Mouse (Mus musculus) liver, embryonic 11.5 days (tissue): ENCODE measurements around the gene Cox8b. TPM values are rescaled to one million over a fixed set of nuclear protein-coding genes. Genes with fewer than 3 reads are reported as not detected.

Experiments
- ATAC-seq: fragments of 200-750 bp; cut with Nextera tagmentation; replicated peaks from 2 replicates; pipeline ENCODE4 v1.8.0; 2017; ENCODE audit warnings: moderate number of reproducible peaks, mild to moderate bottlenecking, moderate TSS enrichment, moderate library complexity; ENCODE audit not compliant: low FRiP score
- DNase-seq: peaks from one replicate; pipeline ENCODE4 v3.0.0-alpha.2; 2017; ENCODE audit warnings: low spot score
- H3K27ac ChIP-seq: fragments of 300-500 bp; sonication (generic); 2 replicates; pipeline ENCODE4 v1.5.1; 2014; ENCODE audit warnings: mild to moderate bottlenecking, low read depth, low read length, control low read depth
- H3K27me3 ChIP-seq: fragments of 300-500 bp; sonication (generic); replicated peaks from 2 replicates; pipeline ENCODE4 v1.6.1; 2014; ENCODE audit warnings: low read length, mixed read lengths; ENCODE audit not compliant: control insufficient read depth, insufficient read depth
- H3K36me3 ChIP-seq: fragments of 300-500 bp; sonication (generic); 2 replicates; pipeline ENCODE4 v1.6.1; 2014; ENCODE audit warnings: mild to moderate bottlenecking, low read length, moderate library complexity, mixed read lengths; ENCODE audit not compliant: control insufficient read depth, insufficient read depth
- H3K4me1 ChIP-seq: fragments of 300-500 bp; sonication (generic); replicated peaks from 2 replicates; pipeline ENCODE4 v1.6.1; 2014; ENCODE audit warnings: low read length, mixed read lengths; ENCODE audit not compliant: control insufficient read depth, insufficient read depth
- H3K4me2 ChIP-seq: fragments of 300-500 bp; sonication (generic); 2 replicates; pipeline ENCODE4 v1.6.1; 2014; ENCODE audit warnings: mild to moderate bottlenecking, control low read depth, moderate library complexity
- H3K4me3 ChIP-seq: fragments of 300-500 bp; sonication (generic); 2 replicates; pipeline ENCODE4 v1.5.1; 2014; ENCODE audit warnings: low read depth, low read length, control low read depth
- H3K9ac ChIP-seq: fragments of 300-500 bp; sonication (generic); 2 replicates; pipeline ENCODE4 v1.6.1; 2014; ENCODE audit warnings: low read depth, low read length, control low read depth
- H3K9me3 ChIP-seq: fragments of 300-500 bp; sonication (generic); 2 replicates; pipeline ENCODE4 v1.6.1; 2016; ENCODE audit warnings: low read length, inconsistent platforms, mixed read lengths; ENCODE audit not compliant: control insufficient read depth
- WGBS: fragments of 180-500 bp; shearing (Covaris S2); extraction: QIAGEN DNeasy Blood & Tissue Kit; methylation state at CpG from one replicate; pipeline ENCODE4 v1.1.7; 2014; 5-methylcytosine and 5-hydroxymethylcytosine counted together
- polyA plus RNA-seq: library from polyadenylated mRNA; unstranded; fragments of >200 nt; fragmentation: Nextera tagmentation; extraction: Ambion mirVana; gene quantifications from 2 replicates; pipeline ENCODE4 v1.2.1, GENCODE M21; 2014

The Cox8b gene
- polyA plus RNA-seq, 1 experiment from 2014 or later, result 0.97 TPM

DNA sequence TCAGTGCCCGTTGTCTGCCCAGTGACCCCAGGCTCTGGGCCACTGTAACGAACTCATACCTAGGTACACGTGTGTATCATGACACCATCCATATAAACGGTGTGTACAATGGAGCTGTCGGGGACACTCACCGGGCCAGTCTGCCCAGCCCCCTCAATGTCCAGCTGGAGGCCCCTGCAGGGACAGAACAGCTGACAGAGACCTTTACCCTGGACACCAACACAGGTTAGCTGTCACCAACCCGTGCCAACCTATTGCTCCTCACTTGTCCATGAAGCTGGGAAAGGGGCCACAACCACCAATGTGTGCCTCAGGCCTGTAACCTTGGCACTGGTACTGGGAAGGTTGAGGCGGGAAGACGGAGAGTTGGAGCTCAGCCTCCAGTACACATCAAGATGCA is 42.1 kb upstream of the Cox8b start:
- Histone ChIP-seq H3K27ac (peak overlapping the region; percentile 79), H3K4me1 (peaks cover 30% of the 10 kb centered on the region), H3K9me3 (no peaks in the 10 kb centered on the region), H3K4me3 (peak overlapping the region; percentile 64), H3K9ac (peak overlapping the region; percentile 83), H3K4me2 (peak overlapping the region; percentile 79), H3K27me3 (no peaks in the 10 kb centered on the region), H3K36me3 (peaks cover 3% of the 10 kb centered on the region; the same call in 1 of the 2 replicates)
- ATAC-seq (no peak), DNase-seq (no peak)
- WGBS, result 60% methylated on average over 9 of the region's 9 CpGs

DNA sequence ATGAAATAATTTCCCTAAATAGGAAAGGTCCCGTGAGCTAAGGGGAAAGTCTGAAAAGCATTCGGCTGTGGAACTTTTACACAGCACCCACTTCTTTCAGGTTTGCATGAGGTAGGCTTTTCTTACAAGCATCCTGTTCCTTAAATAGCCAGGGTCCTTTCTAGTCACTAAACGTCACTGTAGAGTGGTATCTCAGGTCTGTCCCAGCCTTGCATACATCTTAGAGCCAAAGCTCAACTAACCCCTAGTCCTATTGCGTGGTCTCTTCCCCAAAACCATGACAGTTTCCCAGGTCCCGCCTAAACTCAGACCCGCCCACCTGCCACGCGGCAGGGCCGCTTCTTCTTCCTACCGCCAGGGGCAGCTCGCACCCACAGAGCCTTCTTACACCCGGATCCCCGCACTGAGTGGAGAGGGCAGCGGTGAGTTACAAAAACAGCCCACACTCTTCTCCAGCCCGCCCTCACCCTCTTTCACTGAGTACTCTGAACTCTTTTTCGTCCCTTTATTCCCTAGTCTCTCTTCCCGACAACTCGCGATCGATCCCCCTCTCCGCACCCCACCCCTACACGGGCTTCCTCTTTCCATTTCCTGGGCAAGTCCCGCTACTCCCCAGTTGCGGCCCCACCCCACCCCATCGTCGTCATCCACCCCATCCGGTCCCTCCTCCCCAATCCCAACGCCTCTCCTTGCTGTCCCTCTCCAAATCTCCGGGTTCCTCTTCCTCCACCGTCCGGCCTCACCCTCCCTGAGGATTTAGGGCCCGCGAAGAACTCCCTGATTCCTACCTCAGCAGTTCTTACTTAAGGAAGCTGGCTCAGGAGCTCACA is 41.2 kb upstream of the Cox8b start, which contains the start of gene Pgghg:
Gene Pgghg (plus strand): TSS at position 170 of the 830 bp plus-strand sequence.
- Histone ChIP-seq H3K36me3 (peaks cover 3% of the 10 kb centered on the region; the same call in 1 of the 2 replicates), H3K4me3 (peak within 1 kb of the TSS; percentile 64), H3K4me1 (peaks cover 21% of the 10 kb centered on the region), H3K9ac (peak within 1 kb of the TSS; percentile 83), H3K27me3 (peaks cover 5% of the 10 kb centered on the region; the same call in 1 of the 2 replicates), H3K4me2 (peak within 1 kb of the TSS; percentile 79), H3K27ac (peak within 1 kb of the TSS; percentile 79), H3K9me3 (no peaks in the 10 kb centered on the region)
- DNase-seq, result peak; percentile 90
- 3% methylated on average over 33 of the region's 33 CpGs for WGBS
- ATAC-seq, result peak; percentile 85

- WGBS, result 39% methylated on average over 8 of the region's 8 CpGs
These were observed 39.5 kb upstream of the Cox8b start for GRCm38 (mm10) chr7:140939669-140940171.

DNA sequence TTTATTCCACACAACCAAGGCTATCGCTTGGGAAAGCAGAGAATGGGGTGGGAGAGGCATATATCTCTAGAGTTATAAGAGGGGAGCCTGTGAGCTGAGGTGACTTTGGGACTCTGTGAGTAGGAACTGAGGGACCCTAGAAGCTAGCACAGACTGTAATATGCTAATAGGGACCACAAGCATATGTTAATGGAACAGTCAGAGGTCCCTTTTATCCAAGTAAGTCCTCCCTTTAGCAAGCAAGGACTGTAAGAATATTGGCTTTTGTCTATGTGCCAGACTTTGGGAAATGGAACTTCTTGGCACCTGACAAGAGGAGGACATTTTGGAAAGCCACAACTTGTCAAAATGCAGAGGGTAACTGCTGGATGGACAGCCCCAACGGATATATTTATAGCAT is 38.6 kb upstream of the Cox8b start:
- Histone ChIP-seq H3K4me3 (no peak overlapping the region), H3K36me3 (no peaks in the 10 kb centered on the region), H3K27ac (no peak overlapping the region; the same call in 1 of the 2 replicates), H3K4me1 (peaks cover 16% of the 10 kb centered on the region), H3K27me3 (peaks cover 5% of the 10 kb centered on the region; the same call in 1 of the 2 replicates), H3K4me2 (no peak overlapping the region), H3K9ac (no peak overlapping the region), H3K9me3 (no peaks in the 10 kb centered on the region)
- no peak for DNase-seq
- ATAC-seq, result no peak
- WGBS, result 25% methylated on average over 2 of the region's 2 CpGs

More at GRCm38 (mm10) chr7:140939669-140940171, 39.5 kb upstream of the Cox8b start:
- DNase-seq, result peak; percentile 32
- no peak overlapping the region for H3K27ac ChIP-seq
- no peaks in the 10 kb centered on the region for H3K9me3 ChIP-seq
- H3K4me2 ChIP-seq, result no peak overlapping the region
- no peak overlapping the region for H3K9ac ChIP-seq
- H3K4me3 ChIP-seq, result no peak overlapping the region
- peaks cover 5% of the 10 kb centered on the region; the same call in 1 of the 2 replicates for H3K27me3 ChIP-seq
- no peak for ATAC-seq
- no peaks in the 10 kb centered on the region for H3K36me3 ChIP-seq
- peaks cover 16% of the 10 kb centered on the region for H3K4me1 ChIP-seq

GRCm38 (mm10) chr7:140938436-140938835 is 38.2 kb upstream of the Cox8b start:
- no peaks in the 10 kb centered on the region for H3K9me3 ChIP-seq
- H3K4me3 ChIP-seq, result no peak overlapping the region
- H3K4me2 ChIP-seq, result no peak overlapping the region
- H3K4me1 ChIP-seq, result peaks cover 16% of the 10 kb centered on the region
- no peak overlapping the region for H3K27ac ChIP-seq
- H3K27me3 ChIP-seq, result peaks cover 5% of the 10 kb centered on the region; the same call in 1 of the 2 replicates
- no peaks in the 10 kb centered on the region for H3K36me3 ChIP-seq
- DNase-seq, result peak; percentile 34
- 32% methylated on average over 3 of the region's 3 CpGs for WGBS
- ATAC-seq, result no peak
- H3K9ac ChIP-seq, result no peak overlapping the region

GRCm38 (mm10) chr7:140927181-140927580 is 26.9 kb upstream of the Cox8b start:
- DNase-seq, result no peak
- Histone ChIP-seq H3K9ac (no peak overlapping the region), H3K4me1 (peaks cover 5% of the 10 kb centered on the region; the same call in 1 of the 2 replicates), H3K4me2 (no peak overlapping the region), H3K27me3 (peaks cover 31% of the 10 kb centered on the region), H3K4me3 (no peak overlapping the region), H3K27ac (no peak overlapping the region), H3K36me3 (no peaks in the 10 kb centered on the region), H3K9me3 (no peaks in the 10 kb centered on the region)
- no peak for ATAC-seq
- WGBS, result 72% methylated on average over 6 of the region's 6 CpGs

- no peak overlapping the region for H3K27ac ChIP-seq
- WGBS, result 27% methylated on average over 30 of the region's 30 CpGs
- peaks cover 55% of the 10 kb centered on the region for H3K27me3 ChIP-seq
- H3K4me2 ChIP-seq, result peak overlapping the region; percentile 75
- peak overlapping the region; percentile 37 for H3K4me3 ChIP-seq
- ATAC-seq (no peak), DNase-seq (no peak)
- H3K9me3 ChIP-seq, result no peaks in the 10 kb centered on the region
- H3K4me1 ChIP-seq, result peaks cover 9% of the 10 kb centered on the region; the same call in 1 of the 2 replicates
- H3K9ac ChIP-seq, result no peak overlapping the region
- no peaks in the 10 kb centered on the region for H3K36me3 ChIP-seq
These were observed 23.0 kb upstream of the Cox8b start for GRCm38 (mm10) chr7:140923070-140923775.

GRCm38 (mm10) chr7:140922398-140923069 is 22.3 kb upstream of the Cox8b start:
- no peak overlapping the region for H3K27ac ChIP-seq
- H3K27me3 ChIP-seq, result peaks cover 55% of the 10 kb centered on the region
- peak overlapping the region; percentile 75 for H3K4me2 ChIP-seq
- 2% methylated on average over 49 of the region's 49 CpGs for WGBS
- ATAC-seq, result peak; percentile 29; the same call in 1 of the 2 replicates
- peaks cover 9% of the 10 kb centered on the region; the same call in 1 of the 2 replicates for H3K4me1 ChIP-seq
- H3K9ac ChIP-seq, result no peak overlapping the region
- no peaks in the 10 kb centered on the region for H3K9me3 ChIP-seq
- peak overlapping the region; percentile 37 for H3K4me3 ChIP-seq
- no peak for DNase-seq
- no peaks in the 10 kb centered on the region for H3K36me3 ChIP-seq
